Mouse (Mus musculus): ENCODE measurements around the gene Dtd1. TPM values are rescaled to one million over a fixed set of nuclear protein-coding genes. Genes with fewer than 3 reads are reported as not detected.

The Dtd1 gene
- polyA plus RNA-seq, 1 experiment from 2014 or later: 29.9 TPM

DNA sequence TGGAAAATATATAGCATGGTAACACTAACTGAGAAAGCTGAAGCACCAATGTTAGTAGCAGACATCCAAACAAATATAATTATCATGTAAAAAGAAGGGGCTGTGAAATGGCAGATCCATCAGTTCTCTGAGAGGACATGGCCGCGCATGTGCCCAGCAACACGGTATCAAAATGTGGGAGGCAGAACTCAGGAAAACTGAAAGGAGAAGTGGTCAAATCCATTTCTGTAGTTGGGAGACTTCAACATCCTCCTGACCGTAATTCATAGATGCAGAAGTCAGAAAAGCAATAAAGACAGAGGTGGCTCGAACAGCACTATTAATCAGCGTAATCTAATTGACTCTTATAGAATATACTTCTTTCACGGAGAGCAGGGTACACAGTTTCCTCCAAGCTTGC, 179.6 kb downstream of the Dtd1 start:
- no peak overlapping the region for H3K9ac ChIP-seq (ENCODE audit: low read length)
- no peak overlapping the region for H3K27ac ChIP-seq (replicated peaks in 1 of 2; ENCODE audit: control insufficient read depth in 1 of 2, insufficient read depth in 1 of 2, low read depth in 2 of 2, low read length in 2 of 2)
- no peak overlapping the region for H3K4me2 ChIP-seq (ENCODE audit: low read length)
- H3K36me3 ChIP-seq (ENCODE audit: control insufficient read depth, insufficient read depth, low read length): no peaks in the 10 kb centered on the region
- no peaks in the 10 kb centered on the region for H3K9me3 ChIP-seq (ENCODE audit: control insufficient read depth, low read length)
- WGBS: 90% methylated on average over 7 of the region's 7 CpGs
- no peak overlapping the region for H3K4me3 ChIP-seq (ENCODE audit: control insufficient read depth in 1 of 2, insufficient read depth in 1 of 2, low read depth in 1 of 2, low read length in 2 of 2)
- H3K4me1 ChIP-seq (ENCODE audit: control insufficient read depth in 2 of 2, insufficient read depth in 2 of 2, low read length in 2 of 2): peaks cover 0 to 3% of the 10 kb centered on the region in 2 experiments; a peak in 2 of 4 replicates
- no peak for ATAC-seq (ENCODE audit: insufficient number of reproducible peaks, insufficient read depth, low FRiP score, low read depth)
- no peaks in the 10 kb centered on the region for H3K27me3 ChIP-seq (ENCODE audit: control insufficient read depth, insufficient read depth, low read length)

DNA sequence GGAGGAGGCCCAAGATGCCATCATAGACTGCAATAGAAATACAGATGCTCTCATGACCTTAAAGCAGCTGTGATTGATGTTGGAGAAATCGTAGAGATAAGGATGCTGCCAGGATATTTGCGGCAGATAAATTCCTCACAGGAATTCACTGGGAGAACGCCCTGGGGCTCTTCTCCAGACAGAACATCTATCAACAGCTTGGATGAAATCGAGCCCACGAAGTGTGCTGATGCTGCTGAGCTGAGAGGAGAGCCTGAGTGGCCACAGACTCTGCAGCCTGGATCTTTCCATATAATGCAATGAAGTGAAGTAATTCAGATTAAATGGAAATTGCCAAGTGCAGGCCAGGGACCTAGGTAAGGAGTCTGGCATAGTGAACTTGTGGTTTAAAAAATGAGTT, 181.0 kb downstream of the Dtd1 start:
- H3K27me3 ChIP-seq (ENCODE audit: control insufficient read depth, insufficient read depth, low read length): no peaks in the 10 kb centered on the region
- ATAC-seq (ENCODE audit: insufficient number of reproducible peaks, insufficient read depth, low FRiP score, low read depth): no peak
- H3K9me3 ChIP-seq (ENCODE audit: control insufficient read depth, low read length): no peaks in the 10 kb centered on the region
- H3K36me3 ChIP-seq (ENCODE audit: control insufficient read depth, insufficient read depth, low read length): no peaks in the 10 kb centered on the region
- no peak overlapping the region for H3K27ac ChIP-seq (replicated peaks in 1 of 2; ENCODE audit: control insufficient read depth in 1 of 2, insufficient read depth in 1 of 2, low read depth in 2 of 2, low read length in 2 of 2)
- no peak overlapping the region for H3K9ac ChIP-seq (ENCODE audit: low read length)
- H3K4me1 ChIP-seq (ENCODE audit: control insufficient read depth in 2 of 2, insufficient read depth in 2 of 2, low read length in 2 of 2): no peaks in the 10 kb centered on the region
- H3K4me2 ChIP-seq (ENCODE audit: low read length): no peak overlapping the region
- WGBS: 26% methylated on average over 5 of the region's 5 CpGs
- H3K4me3 ChIP-seq (ENCODE audit: control insufficient read depth in 1 of 2, insufficient read depth in 1 of 2, low read depth in 1 of 2, low read length in 2 of 2): no peak overlapping the region

DNA sequence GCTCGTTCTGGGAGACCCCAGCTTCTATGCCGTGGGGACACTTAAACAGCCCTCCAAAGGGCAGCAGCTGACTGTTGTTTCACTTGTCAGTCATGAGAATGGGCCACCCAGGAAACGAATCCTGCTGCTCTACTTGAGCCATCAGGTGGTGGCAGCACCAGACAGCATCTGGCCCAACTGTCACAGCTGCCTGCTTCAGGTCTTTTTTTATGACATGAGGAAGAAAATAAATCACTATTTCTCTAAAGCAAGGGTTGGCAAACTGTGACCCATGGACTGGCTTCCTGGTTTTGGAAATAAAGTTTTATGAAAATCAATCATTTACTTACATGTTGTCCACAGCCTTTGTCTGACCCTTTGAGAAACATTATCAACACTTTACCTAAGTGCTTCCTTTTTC, 182.2 kb downstream of the Dtd1 start:
- Histone ChIP-seq H3K27ac (replicated peaks in 1 of 2; ENCODE audit: control insufficient read depth in 1 of 2, insufficient read depth in 1 of 2, low read depth in 2 of 2, low read length in 2 of 2) (no peak overlapping the region), H3K9ac (ENCODE audit: low read length) (no peak overlapping the region), H3K9me3 (ENCODE audit: control insufficient read depth, low read length) (no peaks in the 10 kb centered on the region), H3K27me3 (ENCODE audit: control insufficient read depth, insufficient read depth, low read length) (no peaks in the 10 kb centered on the region), H3K36me3 (ENCODE audit: control insufficient read depth, insufficient read depth, low read length) (no peaks in the 10 kb centered on the region), H3K4me3 (ENCODE audit: control insufficient read depth in 1 of 2, insufficient read depth in 1 of 2, low read depth in 1 of 2, low read length in 2 of 2) (no peak overlapping the region), H3K4me1 (ENCODE audit: control insufficient read depth in 2 of 2, insufficient read depth in 2 of 2, low read length in 2 of 2) (no peaks in the 10 kb centered on the region), H3K4me2 (ENCODE audit: low read length) (no peak overlapping the region)
- WGBS: 59% methylated on average over 3 of the region's 3 CpGs
- no peak for ATAC-seq (ENCODE audit: insufficient number of reproducible peaks, insufficient read depth, low FRiP score, low read depth)

DNA sequence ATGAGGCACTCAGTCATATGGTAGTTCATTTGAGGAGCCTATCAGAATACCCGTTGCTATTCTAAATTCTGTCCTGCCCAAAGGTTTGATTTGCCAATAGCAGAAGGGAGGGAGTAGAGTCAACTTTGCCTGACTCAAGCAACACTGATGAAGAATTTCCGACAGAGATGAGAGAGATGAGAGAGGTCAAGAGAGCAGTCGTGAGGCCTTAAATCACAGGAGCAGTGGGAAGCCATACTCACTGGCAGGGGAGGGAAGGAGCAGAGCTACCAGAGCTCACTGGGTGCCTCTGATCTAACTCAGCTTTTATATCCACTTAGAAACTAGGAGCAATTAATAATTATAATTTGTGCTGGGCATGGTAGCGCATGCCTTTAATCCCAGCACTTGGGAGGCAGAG, 182.8 kb downstream of the Dtd1 start:
- Histone ChIP-seq H3K4me1 (ENCODE audit: control insufficient read depth in 2 of 2, insufficient read depth in 2 of 2, low read length in 2 of 2) (no peaks in the 10 kb centered on the region), H3K27me3 (ENCODE audit: control insufficient read depth, insufficient read depth, low read length) (no peaks in the 10 kb centered on the region), H3K27ac (replicated peaks in 1 of 2; ENCODE audit: control insufficient read depth in 1 of 2, insufficient read depth in 1 of 2, low read depth in 2 of 2, low read length in 2 of 2) (no peak overlapping the region), H3K9me3 (ENCODE audit: control insufficient read depth, low read length) (no peaks in the 10 kb centered on the region), H3K9ac (ENCODE audit: low read length) (no peak overlapping the region), H3K4me3 (ENCODE audit: control insufficient read depth in 1 of 2, insufficient read depth in 1 of 2, low read depth in 1 of 2, low read length in 2 of 2) (no peak overlapping the region), H3K36me3 (ENCODE audit: control insufficient read depth, insufficient read depth, low read length) (no peaks in the 10 kb centered on the region), H3K4me2 (ENCODE audit: low read length) (no peak overlapping the region)
- 58% methylated on average over 4 of the region's 4 CpGs for WGBS
- ATAC-seq (ENCODE audit: insufficient number of reproducible peaks, insufficient read depth, low FRiP score, low read depth): no peak

DNA sequence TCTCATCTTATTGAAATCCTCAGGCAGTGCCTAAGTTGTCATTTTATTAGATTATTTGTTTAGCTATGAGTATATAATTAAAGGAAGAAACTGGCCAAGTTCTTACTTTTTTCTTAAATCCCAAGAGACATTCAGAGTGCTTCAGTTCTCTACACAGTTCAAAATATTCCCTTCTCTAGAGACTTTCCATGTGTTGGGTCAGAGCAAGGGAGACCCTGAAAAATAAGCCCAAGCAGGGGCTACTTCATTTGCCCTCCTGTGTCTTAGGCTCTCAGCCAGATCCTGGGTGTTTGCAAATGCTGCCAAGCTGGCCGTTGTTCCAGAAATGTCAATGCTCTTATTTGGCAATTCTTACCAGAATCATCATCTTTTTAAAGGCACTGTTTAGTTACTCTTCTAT, 183.5 kb downstream of the Dtd1 start:
- Histone ChIP-seq H3K27me3 (ENCODE audit: control insufficient read depth, insufficient read depth, low read length) (no peaks in the 10 kb centered on the region), H3K9ac (ENCODE audit: low read length) (no peak overlapping the region), H3K4me3 (ENCODE audit: control insufficient read depth in 1 of 2, insufficient read depth in 1 of 2, low read depth in 1 of 2, low read length in 2 of 2) (no peak overlapping the region), H3K36me3 (ENCODE audit: control insufficient read depth, insufficient read depth, low read length) (no peaks in the 10 kb centered on the region), H3K4me1 (ENCODE audit: control insufficient read depth in 2 of 2, insufficient read depth in 2 of 2, low read length in 2 of 2) (no peaks in the 10 kb centered on the region), H3K4me2 (ENCODE audit: low read length) (no peak overlapping the region), H3K27ac (replicated peaks in 1 of 2; ENCODE audit: control insufficient read depth in 1 of 2, insufficient read depth in 1 of 2, low read depth in 2 of 2, low read length in 2 of 2) (no peak overlapping the region), H3K9me3 (ENCODE audit: control insufficient read depth, low read length) (no peaks in the 10 kb centered on the region)
- no peak for ATAC-seq (ENCODE audit: insufficient number of reproducible peaks, insufficient read depth, low FRiP score, low read depth)
- 81% methylated on average over 1 of the region's 1 CpGs for WGBS

DNA sequence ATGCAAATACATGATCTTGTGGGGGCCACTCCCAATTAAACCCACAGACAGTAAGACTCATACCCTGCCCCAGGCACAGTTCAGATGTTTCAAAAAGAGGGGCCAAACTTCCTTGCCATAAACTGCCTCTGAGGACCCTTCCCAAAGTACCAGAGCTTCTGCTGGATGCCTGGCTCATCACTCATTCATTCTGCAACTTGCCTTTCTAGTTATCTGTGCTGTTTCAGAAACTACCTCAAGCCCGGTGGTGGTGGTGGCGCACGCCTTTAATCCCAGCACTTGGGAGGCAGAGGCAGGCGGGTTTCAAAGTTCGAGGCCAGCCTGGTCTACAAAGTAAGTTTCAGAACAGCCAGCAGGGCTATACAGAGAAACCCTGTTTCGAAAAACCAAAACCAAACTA, 184.1 kb downstream of the Dtd1 start:
- no peaks in the 10 kb centered on the region for H3K27me3 ChIP-seq (ENCODE audit: control insufficient read depth, insufficient read depth, low read length)
- no peak overlapping the region for H3K4me3 ChIP-seq (ENCODE audit: control insufficient read depth in 1 of 2, insufficient read depth in 1 of 2, low read depth in 1 of 2, low read length in 2 of 2)
- whole genome bisulfite sequencing: 84% methylated on average over 6 of the region's 6 CpGs
- H3K27ac ChIP-seq (replicated peaks in 1 of 2; ENCODE audit: control insufficient read depth in 1 of 2, insufficient read depth in 1 of 2, low read depth in 2 of 2, low read length in 2 of 2): no peak overlapping the region
- H3K36me3 ChIP-seq (ENCODE audit: control insufficient read depth, insufficient read depth, low read length): no peaks in the 10 kb centered on the region
- no peaks in the 10 kb centered on the region for H3K9me3 ChIP-seq (ENCODE audit: control insufficient read depth, low read length)
- H3K4me2 ChIP-seq (ENCODE audit: low read length): no peak overlapping the region
- H3K9ac ChIP-seq (ENCODE audit: low read length): no peak overlapping the region
- H3K4me1 ChIP-seq (ENCODE audit: control insufficient read depth in 2 of 2, insufficient read depth in 2 of 2, low read length in 2 of 2): no peaks in the 10 kb centered on the region
- no peak for ATAC-seq (ENCODE audit: insufficient number of reproducible peaks, insufficient read depth, low FRiP score, low read depth)

DNA sequence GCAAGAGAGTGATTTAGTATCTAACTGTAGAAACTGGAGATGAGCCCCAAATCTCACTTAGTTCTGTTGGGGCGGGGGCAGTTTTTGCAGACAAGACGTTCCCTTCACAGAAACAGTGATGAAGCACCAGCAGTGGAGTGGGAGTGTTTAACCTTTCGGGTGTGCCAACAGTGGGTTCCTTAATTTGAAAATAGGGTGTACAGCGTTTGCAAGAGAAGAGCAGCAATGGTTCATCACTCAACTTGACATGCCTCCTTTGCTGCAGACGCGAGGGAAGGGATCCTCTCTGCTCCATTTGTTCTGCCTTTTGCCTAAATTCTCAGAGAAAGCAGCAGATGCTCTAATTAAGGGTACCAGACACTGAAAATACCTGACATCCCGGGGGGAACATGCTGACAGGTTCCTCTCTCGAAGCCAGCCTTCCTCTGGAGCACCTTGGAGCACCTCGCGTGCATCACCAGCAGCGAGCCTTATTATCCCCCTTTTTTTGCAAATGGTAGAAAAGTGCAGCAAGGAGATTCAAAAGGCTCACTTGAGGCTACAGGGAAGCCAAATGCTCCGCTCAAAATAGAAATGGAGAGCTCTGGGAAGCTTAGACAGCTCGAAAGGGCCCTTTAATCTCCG, 192.1 kb downstream of the Dtd1 start:
- Histone ChIP-seq H3K4me3 (ENCODE audit: control insufficient read depth in 1 of 2, insufficient read depth in 1 of 2, low read depth in 1 of 2, low read length in 2 of 2) (no peak overlapping the region), H3K4me2 (ENCODE audit: low read length) (no peak overlapping the region), H3K36me3 (ENCODE audit: control insufficient read depth, insufficient read depth, low read length) (no peaks in the 10 kb centered on the region), H3K27ac (replicated peaks in 1 of 2; ENCODE audit: control insufficient read depth in 1 of 2, insufficient read depth in 1 of 2, low read depth in 2 of 2, low read length in 2 of 2) (no peak overlapping the region), H3K9me3 (ENCODE audit: control insufficient read depth, low read length) (0 out of 2 replicates have a peak, but pooled peaks cover 4% of the 10 kb centered on the region), H3K4me1 (ENCODE audit: control insufficient read depth in 2 of 2, insufficient read depth in 2 of 2, low read length in 2 of 2) (no peaks in the 10 kb centered on the region), H3K27me3 (ENCODE audit: control insufficient read depth, insufficient read depth, low read length) (no peaks in the 10 kb centered on the region), H3K9ac (ENCODE audit: low read length) (no peak overlapping the region)
- no peak for ATAC-seq (ENCODE audit: insufficient number of reproducible peaks, insufficient read depth, low FRiP score, low read depth)
- 68% methylated on average over 14 of the region's 14 CpGs for WGBS

DNA sequence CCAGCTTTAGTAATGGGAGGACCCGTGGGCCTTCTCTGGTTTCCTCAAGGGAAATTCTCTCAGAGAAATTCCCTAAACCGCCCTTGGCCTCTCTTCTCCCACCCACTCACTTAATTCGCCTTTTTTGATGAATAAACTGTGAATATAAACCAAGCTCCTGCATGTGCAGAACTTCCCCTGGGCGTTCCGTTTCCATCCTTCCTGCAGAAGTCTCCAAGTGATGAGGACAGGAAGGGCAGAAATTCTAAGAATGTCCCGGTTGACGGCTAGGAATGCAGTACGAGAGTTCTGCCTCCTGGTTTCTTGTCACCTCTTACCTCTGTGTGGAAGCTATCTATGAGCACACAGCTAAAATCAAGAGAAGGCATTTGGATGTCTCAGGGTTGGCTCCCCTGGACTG, 197.8 kb downstream of the Dtd1 start:
- 28% methylated on average over 8 of the region's 8 CpGs for WGBS
- no peaks in the 10 kb centered on the region for H3K9me3 ChIP-seq (ENCODE audit: control insufficient read depth, low read length)
- no peaks in the 10 kb centered on the region for H3K27me3 ChIP-seq (ENCODE audit: control insufficient read depth, insufficient read depth, low read length)
- no peak overlapping the region for H3K4me2 ChIP-seq (ENCODE audit: low read length)
- no peak overlapping the region for H3K27ac ChIP-seq (replicated peaks in 1 of 2; ENCODE audit: control insufficient read depth in 1 of 2, insufficient read depth in 1 of 2, low read depth in 2 of 2, low read length in 2 of 2)
- no peaks in the 10 kb centered on the region for H3K36me3 ChIP-seq (ENCODE audit: control insufficient read depth, insufficient read depth, low read length)
- H3K9ac ChIP-seq (ENCODE audit: low read length): no peak overlapping the region
- no peak for ATAC-seq (ENCODE audit: insufficient number of reproducible peaks, insufficient read depth, low FRiP score, low read depth)
- 0 out of 4 replicates have a peak, but pooled peaks cover 0 to 2% of the 10 kb centered on the region in 2 experiments for H3K4me1 ChIP-seq (ENCODE audit: control insufficient read depth in 2 of 2, insufficient read depth in 2 of 2, low read length in 2 of 2)
- H3K4me3 ChIP-seq (ENCODE audit: control insufficient read depth in 1 of 2, insufficient read depth in 1 of 2, low read depth in 1 of 2, low read length in 2 of 2): no peak overlapping the region
